Mouse (Mus musculus) hindbrain, embryonic 15.5 days (tissue): Measurements from ENCODE around the gene 1110002E22Rik. TPM values are rescaled to one million over a fixed set of nuclear protein-coding genes. Genes with fewer than 3 reads are reported as not detected.
A peak's percentile ranks its signal among the peaks of the same experiment; 100 is the strongest.

Experiments
- ATAC-seq: fragments of 200-750 bp; cut with Nextera tagmentation; 2 replicates; pipeline ENCODE4 v1.8.0; 2017; ENCODE audit warnings: low read depth, moderate number of reproducible peaks, moderate TSS enrichment; ENCODE audit not compliant: low FRiP score
- H3K27ac ChIP-seq: fragments of 300-500 bp; sonication (generic); replicated peaks from 2 replicates; pipeline ENCODE4 v1.5.1; 2015; ENCODE audit warnings: mild to moderate bottlenecking, inconsistent platforms
- H3K27me3 ChIP-seq: fragments of 300-500 bp; sonication (generic); 2 replicates; pipeline ENCODE4 v1.6.1; 2015; ENCODE audit warnings: control low read depth, inconsistent platforms
- H3K36me3 ChIP-seq: fragments of 300-500 bp; sonication (generic); 2 replicates; pipeline ENCODE4 v1.6.1; 2015; ENCODE audit warnings: control low read depth, inconsistent platforms
- H3K4me1 ChIP-seq: fragments of 300-500 bp; sonication (generic); replicated peaks from 2 replicates; pipeline ENCODE4 v1.6.1; 2015; ENCODE audit warnings: control low read depth, inconsistent platforms
- H3K4me2 ChIP-seq: fragments of 300-500 bp; sonication (generic); 2 replicates; pipeline ENCODE4 v1.6.1; 2015; ENCODE audit warnings: moderate library complexity, mild to moderate bottlenecking, inconsistent platforms
- H3K4me3 ChIP-seq: fragments of 300-500 bp; sonication (generic); 2 replicates; pipeline ENCODE4 v1.5.1; 2015; ENCODE audit warnings: mild to moderate bottlenecking, inconsistent platforms
- H3K9ac ChIP-seq: fragments of 300-500 bp; sonication (generic); 2 replicates; pipeline ENCODE4 v1.6.1; 2015; ENCODE audit warnings: inconsistent platforms
- H3K9me3 ChIP-seq: fragments of 300-500 bp; sonication (generic); 2 replicates; pipeline ENCODE4 v1.6.1; 2016; ENCODE audit warnings: control low read depth, inconsistent platforms
- WGBS: fragments of 180-500 bp; shearing (Covaris S2); methylation state at CpG from one replicate; pipeline ENCODE4 v1.1.7; 2015; 5-methylcytosine and 5-hydroxymethylcytosine counted together
- polyA plus RNA-seq: library from polyadenylated mRNA; unstranded; fragments of >200 nt; fragmentation: Nextera tagmentation; extraction: Ambion mirVana; gene quantifications from 2 replicates; pipeline ENCODE4 v1.2.1, GENCODE M21; 2015

Gene 1110002E22Rik
- polyA plus RNA-seq, result 0.16 and 0.17 TPM in 2 replicates

GRCm38 (mm10) chr3:138064732-138065645, at the start of gene 1110002E22Rik:
Gene 1110002E22Rik, plus strand, starts transcription at chr3:138065052.
- 67% methylated on average over 33 of the region's 33 CpGs for WGBS
- Histone ChIP-seq H3K36me3 (no peaks in the 10 kb centered on the region), H3K4me3 (no peak within 1 kb of the TSS), H3K27me3 (no peaks in the 10 kb centered on the region), H3K9me3 (no peaks in the 10 kb centered on the region), H3K4me2 (peak within 1 kb of the TSS; percentile 17; the same call in 1 of the 2 replicates), H3K27ac (no peak within 1 kb of the TSS), H3K9ac (no peak within 1 kb of the TSS), H3K4me1 (peaks cover 26% of the 10 kb centered on the region)
- ATAC-seq, result no peak

DNA sequence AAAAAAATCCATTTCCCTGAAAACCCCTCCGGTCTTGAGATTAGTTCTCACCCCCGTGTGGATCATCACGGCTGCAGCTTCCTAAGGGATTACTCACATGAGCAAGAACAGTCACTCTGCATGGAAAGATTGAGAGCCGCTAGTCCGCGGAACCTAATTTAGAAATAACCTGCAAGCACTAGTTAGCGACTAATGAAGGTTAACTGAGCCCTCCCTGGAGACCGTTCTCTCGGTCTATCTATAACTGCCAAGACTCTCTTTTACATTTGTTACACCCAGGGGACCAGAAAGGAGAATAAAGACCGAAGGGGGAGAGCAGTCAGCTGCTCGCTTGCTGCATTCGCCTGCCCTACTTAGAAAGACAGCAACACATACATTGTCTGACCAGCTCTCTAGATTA, 48.0 kb upstream of the 1110002E22Rik start:
- ATAC-seq, result peak; percentile 79
- H3K27me3 ChIP-seq, result no peaks in the 10 kb centered on the region
- H3K9ac ChIP-seq, result no peak overlapping the region
- peak overlapping the region; percentile 10; the same call in 1 of the 2 replicates for H3K27ac ChIP-seq
- 52% methylated on average over 12 of the region's 12 CpGs for WGBS
- no peaks in the 10 kb centered on the region for H3K9me3 ChIP-seq
- peak overlapping the region; percentile 44 for H3K4me2 ChIP-seq
- H3K4me3 ChIP-seq, result peak overlapping the region; percentile 24
- no peaks in the 10 kb centered on the region for H3K36me3 ChIP-seq
- no peaks in the 10 kb centered on the region; the same call in 1 of the 2 replicates for H3K4me1 ChIP-seq

DNA sequence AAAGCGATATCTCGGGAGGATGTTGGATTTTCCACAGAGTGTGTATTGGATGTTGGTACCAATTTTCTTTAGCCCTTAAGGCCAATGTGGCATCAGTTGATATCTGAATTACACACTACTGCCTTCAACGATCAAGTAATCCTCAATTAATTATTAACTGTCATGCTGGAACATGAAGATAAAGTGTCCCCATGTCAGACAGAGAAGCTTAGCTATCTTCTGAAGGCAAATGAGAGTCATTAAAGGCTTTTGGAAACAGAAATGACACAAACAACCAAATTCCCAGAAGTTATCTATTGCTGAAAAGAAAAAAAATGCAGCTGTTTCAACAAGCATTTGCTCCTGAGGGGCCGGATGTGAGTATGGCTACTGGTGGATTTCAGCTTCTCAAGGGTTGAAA, 42.8 kb upstream of the 1110002E22Rik start:
- no peak for ATAC-seq
- H3K9me3 ChIP-seq, result no peaks in the 10 kb centered on the region
- no peaks in the 10 kb centered on the region for H3K27me3 ChIP-seq
- no peak overlapping the region for H3K27ac ChIP-seq
- WGBS, result 84% methylated on average over 4 of the region's 4 CpGs
- no peak overlapping the region for H3K4me3 ChIP-seq
- H3K4me1 ChIP-seq, result no peaks in the 10 kb centered on the region; the same call in 1 of the 2 replicates
- H3K36me3 ChIP-seq, result no peaks in the 10 kb centered on the region
- no peak overlapping the region for H3K9ac ChIP-seq
- no peak overlapping the region for H3K4me2 ChIP-seq

DNA sequence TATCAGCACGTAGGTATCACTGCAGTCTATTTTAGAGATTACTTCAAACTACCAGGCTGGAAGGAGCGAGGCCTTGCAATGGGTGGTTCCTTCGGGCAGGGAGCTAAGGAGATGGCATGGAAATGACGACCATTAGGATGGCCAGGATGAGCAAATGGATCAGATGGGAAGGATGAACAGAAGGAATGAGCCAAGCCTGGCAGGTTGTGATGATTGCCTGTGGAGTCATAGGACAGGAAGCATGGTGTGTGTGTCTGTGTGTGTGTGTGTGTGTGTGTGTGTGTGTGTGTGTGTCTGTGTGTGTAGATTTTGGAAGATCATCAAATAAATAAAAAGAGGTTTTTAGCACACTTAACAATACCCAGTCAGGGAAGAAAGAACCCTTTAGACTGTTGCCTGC, 42.2 kb upstream of the 1110002E22Rik start:
- 84% methylated on average over 4 of the region's 4 CpGs for WGBS
- no peak overlapping the region for H3K27ac ChIP-seq

GRCm38 (mm10) chr3:138026286-138026685, 38.6 kb upstream of the 1110002E22Rik start:
- H3K4me3 ChIP-seq, result no peak overlapping the region
- no peak overlapping the region for H3K27ac ChIP-seq
- no peaks in the 10 kb centered on the region for H3K36me3 ChIP-seq
- 76% methylated on average over 10 of the region's 10 CpGs for WGBS
- H3K4me1 ChIP-seq, result no peaks in the 10 kb centered on the region
- no peak overlapping the region for H3K4me2 ChIP-seq
- H3K27me3 ChIP-seq, result no peaks in the 10 kb centered on the region
- no peak overlapping the region for H3K9ac ChIP-seq
- no peak for ATAC-seq
- H3K9me3 ChIP-seq, result no peaks in the 10 kb centered on the region

More for the DNA sequence above, 42.2 kb upstream of the 1110002E22Rik start:
- no peaks in the 10 kb centered on the region for H3K36me3 ChIP-seq
- no peaks in the 10 kb centered on the region for H3K9me3 ChIP-seq
- H3K4me3 ChIP-seq, result no peak overlapping the region
- H3K4me2 ChIP-seq, result no peak overlapping the region
- no peak overlapping the region for H3K9ac ChIP-seq
- H3K27me3 ChIP-seq, result no peaks in the 10 kb centered on the region
- ATAC-seq, result no peak
- H3K4me1 ChIP-seq, result no peaks in the 10 kb centered on the region

DNA sequence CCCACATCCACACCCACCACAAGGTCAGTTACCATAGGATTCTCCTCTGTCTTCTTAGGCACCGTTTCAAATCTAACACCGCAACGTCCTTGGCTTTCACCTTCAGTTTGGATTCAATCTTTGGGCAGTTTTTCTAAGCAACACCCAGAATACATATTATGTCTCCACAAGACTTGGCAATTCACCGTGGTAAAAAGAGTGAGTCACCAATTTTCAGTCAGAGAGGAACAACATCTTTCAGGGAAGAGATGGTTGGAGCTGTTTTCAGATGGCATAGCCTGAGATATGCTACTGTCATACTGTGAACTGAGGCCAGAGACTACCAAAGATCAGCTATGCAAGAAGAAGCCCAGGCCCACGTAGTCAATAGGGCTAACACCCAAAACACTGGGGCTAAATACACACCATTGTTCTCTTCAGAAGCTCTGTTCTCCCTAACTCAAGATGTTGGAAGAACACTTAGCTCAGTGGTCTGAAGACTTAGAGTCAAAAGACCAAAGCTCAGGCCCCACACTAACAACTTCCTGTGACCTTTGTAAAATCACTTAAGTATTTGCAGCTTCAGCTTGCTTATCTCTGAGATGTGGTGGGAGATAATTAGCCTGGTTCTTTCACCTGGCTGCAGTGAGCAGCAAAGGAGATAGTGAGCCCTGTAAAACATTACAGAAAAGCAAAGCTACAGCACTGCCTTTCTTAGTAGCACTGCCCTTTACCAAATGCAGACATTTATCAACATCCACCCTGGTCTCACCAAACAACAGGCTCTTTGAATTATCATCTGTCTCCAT, 37.1 kb upstream of the 1110002E22Rik start:
- Histone ChIP-seq H3K4me1 (no peaks in the 10 kb centered on the region), H3K9me3 (no peaks in the 10 kb centered on the region), H3K9ac (no peak overlapping the region), H3K36me3 (no peaks in the 10 kb centered on the region), H3K4me2 (no peak overlapping the region), H3K27ac (no peak overlapping the region), H3K4me3 (no peak overlapping the region), H3K27me3 (no peaks in the 10 kb centered on the region)
- no peak for ATAC-seq
- WGBS, result 79% methylated on average over 5 of the region's 5 CpGs

- Histone ChIP-seq H3K4me1 (no peaks in the 10 kb centered on the region), H3K9me3 (no peaks in the 10 kb centered on the region), H3K4me3 (no peak overlapping the region), H3K27ac (no peak overlapping the region), H3K9ac (no peak overlapping the region), H3K36me3 (no peaks in the 10 kb centered on the region), H3K4me2 (no peak overlapping the region), H3K27me3 (no peaks in the 10 kb centered on the region)
- WGBS, result 80% methylated on average over 5 of the region's 5 CpGs
- no peak for ATAC-seq
Observed at GRCm38 (mm10) chr3:138029351-138029750, 35.5 kb upstream of the 1110002E22Rik start.

GRCm38 (mm10) chr3:138030563-138030962, 34.3 kb upstream of the 1110002E22Rik start:
- Histone ChIP-seq H3K27me3 (no peaks in the 10 kb centered on the region), H3K27ac (no peak overlapping the region), H3K9ac (no peak overlapping the region), H3K4me1 (no peaks in the 10 kb centered on the region), H3K36me3 (no peaks in the 10 kb centered on the region), H3K4me3 (no peak overlapping the region), H3K4me2 (no peak overlapping the region), H3K9me3 (no peaks in the 10 kb centered on the region)
- 84% methylated on average over 6 of the region's 6 CpGs for WGBS
- no peak for ATAC-seq

DNA sequence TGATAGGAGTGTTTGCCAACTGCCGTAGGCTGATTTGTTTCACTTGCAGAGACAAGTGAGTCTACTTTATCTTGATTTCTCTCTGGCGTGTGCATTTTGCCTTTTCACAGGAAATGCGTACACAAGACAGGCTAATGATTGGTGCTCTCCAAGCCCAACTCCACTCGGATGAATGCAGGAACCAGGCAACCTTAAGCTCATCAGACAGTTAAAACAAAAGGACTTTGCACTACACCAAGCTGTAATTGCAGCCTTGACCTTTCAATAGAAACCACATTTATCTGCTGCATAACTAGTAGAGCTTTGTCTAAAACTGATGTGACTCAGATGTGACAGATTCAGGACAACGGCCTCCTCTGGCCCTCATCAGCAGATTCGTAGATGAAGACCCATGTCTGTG, 30.9 kb upstream of the 1110002E22Rik start:
- ATAC-seq, result no peak
- Histone ChIP-seq H3K4me2 (no peak overlapping the region), H3K9ac (no peak overlapping the region), H3K36me3 (no peaks in the 10 kb centered on the region), H3K9me3 (no peaks in the 10 kb centered on the region), H3K4me3 (no peak overlapping the region), H3K27ac (no peak overlapping the region), H3K27me3 (no peaks in the 10 kb centered on the region), H3K4me1 (no peaks in the 10 kb centered on the region)
- WGBS, result 87% methylated on average over 6 of the region's 6 CpGs

DNA sequence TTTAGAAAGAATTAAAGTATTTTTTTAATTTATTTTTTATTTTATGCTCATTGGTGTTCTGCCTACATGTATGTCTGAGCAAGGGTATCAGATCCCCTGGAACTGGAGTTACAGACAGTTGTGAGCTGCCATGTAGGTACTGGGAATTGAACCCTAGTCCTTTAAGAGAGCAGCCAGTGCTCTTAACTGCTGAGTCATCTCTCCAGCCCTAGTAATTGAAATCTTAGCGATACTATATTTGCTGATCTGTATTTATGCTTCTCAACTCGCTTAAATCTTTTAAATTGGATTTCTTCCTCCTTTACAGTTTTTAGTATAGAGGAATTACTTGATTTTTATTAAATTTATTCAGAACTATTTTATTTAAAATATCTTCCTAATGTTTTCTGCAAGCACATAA, 23.9 kb upstream of the 1110002E22Rik start:
- H3K27ac ChIP-seq, result no peak overlapping the region
- H3K27me3 ChIP-seq, result no peaks in the 10 kb centered on the region
- H3K4me3 ChIP-seq, result no peak overlapping the region
- H3K4me1 ChIP-seq, result no peaks in the 10 kb centered on the region
- H3K4me2 ChIP-seq, result no peak overlapping the region
- no peak overlapping the region for H3K9ac ChIP-seq
- WGBS, result 83% methylated on average over 2 of the region's 2 CpGs
- ATAC-seq, result no peak
- no peaks in the 10 kb centered on the region for H3K9me3 ChIP-seq
- no peaks in the 10 kb centered on the region for H3K36me3 ChIP-seq

DNA sequence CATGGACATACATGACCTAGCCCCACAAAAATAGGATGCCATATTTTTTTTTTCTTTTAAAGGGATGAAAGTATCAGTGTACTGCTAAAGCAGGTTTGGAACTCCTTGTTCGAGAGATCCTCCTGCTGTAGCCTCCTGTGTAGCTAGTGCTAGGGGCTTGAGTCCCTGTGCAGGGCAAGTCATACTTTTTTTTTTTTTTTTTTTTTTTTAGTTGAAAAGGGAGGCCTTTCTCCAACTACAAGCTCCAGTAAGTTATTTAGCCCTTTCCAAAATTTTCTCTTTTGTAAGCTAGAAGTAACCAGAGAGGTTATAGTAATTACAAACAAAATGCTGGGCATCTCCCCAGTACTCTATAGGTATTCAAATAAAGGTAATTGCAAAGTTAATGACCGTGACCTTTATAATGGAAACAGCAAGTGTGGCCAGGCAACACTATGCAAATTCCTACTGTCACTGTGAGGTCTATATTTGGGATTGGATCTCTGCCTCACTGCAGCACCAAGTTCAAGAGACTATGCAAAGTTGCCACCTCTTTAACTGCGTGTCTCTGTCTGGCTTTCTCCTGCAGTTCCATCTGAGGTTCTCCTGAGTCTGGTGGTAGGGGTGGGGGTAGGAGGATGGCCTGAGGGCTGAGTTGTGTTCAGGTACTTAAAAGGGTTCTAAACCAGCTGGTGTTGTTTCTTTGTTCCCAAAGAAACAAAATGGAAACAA, 23.1 kb upstream of the 1110002E22Rik start:
- no peak overlapping the region for H3K4me2 ChIP-seq
- WGBS, result 58% methylated on average over 3 of the region's 3 CpGs
- H3K27me3 ChIP-seq, result no peaks in the 10 kb centered on the region
- H3K4me1 ChIP-seq, result no peaks in the 10 kb centered on the region
- H3K9me3 ChIP-seq, result no peaks in the 10 kb centered on the region
- ATAC-seq, result peak; percentile 80
- H3K9ac ChIP-seq, result no peak overlapping the region
- no peaks in the 10 kb centered on the region for H3K36me3 ChIP-seq
- no peak overlapping the region for H3K4me3 ChIP-seq
- no peak overlapping the region for H3K27ac ChIP-seq
